Mouse (Mus musculus): ENCODE data around the gene Sct.

- TF ChIP-seq CTCF (IDR thresholded peaks at IDR 0.05; ENCODE audit: low read depth) (no peak), EP300 (IDR thresholded peaks at IDR 0.05; ENCODE audit: low read depth) (no peak)
Measured at GRCm38 (mm10) chr7:141288042-141288441, 9.1 kb upstream of the Sct start.
